Mouse (Mus musculus) MEL (cell line): ENCODE measurements around the gene Mansc1. TPM values are rescaled to one million over a fixed set of nuclear protein-coding genes. Genes with fewer than 3 reads are reported as not detected.

Source experiments
- DNase-seq: peaks from one replicate; pipeline ENCODE4 v3.0.0; 2011; ENCODE audit warnings: low read depth, low spot score
- H3K27ac ChIP-seq: 2 replicates; pipeline ENCODE4 v1.5.1; 2012; ENCODE audit warnings: low read depth, mild to moderate bottlenecking, control low read depth, low read length, moderate library complexity; ENCODE audit not compliant: control insufficient read depth
- H3K27me3 ChIP-seq, 2 experiments: fragments of 150-350 bp in 1 of 2; sonication (generic) in 1 of 2; 2 replicates each; pipeline ENCODE4 v1.6.1; 2012; ENCODE audit warnings: low read length in 2 of 2, mild to moderate bottlenecking in 2 of 2, improper control_type of control experiment in 1 of 2, moderate library complexity in 1 of 2; ENCODE audit not compliant: insufficient read depth in 2 of 2, control insufficient read depth in 1 of 2
- H3K36me3 ChIP-seq, 2 experiments: 2 replicates each; pipeline ENCODE4 v1.6.1; 2012 to 2014; ENCODE audit warnings: low read length in 2 of 2, improper control_type of control experiment in 1 of 2, inconsistent platforms in 1 of 2, mild to moderate bottlenecking in 1 of 2; ENCODE audit not compliant: insufficient read depth in 2 of 2, control insufficient read depth in 1 of 2
- H3K4me1 ChIP-seq, 2 experiments: fragments of 150-350 bp in 1 of 2; sonication (generic) in 1 of 2; 2 replicates each; pipeline ENCODE4 v1.6.1; 2012; ENCODE audit warnings: low read length in 2 of 2, improper control_type of control experiment in 1 of 2, mild to moderate bottlenecking in 1 of 2; ENCODE audit not compliant: insufficient read depth in 2 of 2, control insufficient read depth in 1 of 2
- H3K4me3 ChIP-seq, 2 experiments: fragments of 150-350 bp in 1 of 2; sonication (generic) in 1 of 2; 2 replicates each; pipeline ENCODE4 v1.5.1; 2012; ENCODE audit warnings: low read depth in 2 of 2, low read length in 2 of 2, mild to moderate bottlenecking in 2 of 2, moderate library complexity in 2 of 2, control low read depth in 1 of 2, improper control_type of control experiment in 1 of 2; ENCODE audit not compliant: control insufficient read depth in 1 of 2, insufficient read depth in 1 of 2
- H3K79me2 ChIP-seq: 2 replicates; pipeline ENCODE4 v1.6.1; 2012; ENCODE audit warnings: mild to moderate bottlenecking, low read length, moderate library complexity; ENCODE audit not compliant: control insufficient read depth, poor library complexity, insufficient read depth
- H3K9ac ChIP-seq: 2 replicates; pipeline ENCODE4 v1.6.1; 2012; ENCODE audit warnings: low read depth, mild to moderate bottlenecking, control low read depth, low read length, moderate library complexity; ENCODE audit not compliant: control insufficient read depth, poor library complexity, severe bottlenecking
- H3K9me3 ChIP-seq: fragments of 150-350 bp; sonication (generic); replicated peaks from 2 replicates; pipeline ENCODE4 v1.6.1; 2012; ENCODE audit warnings: mild to moderate bottlenecking, low read length, improper control_type of control experiment, moderate library complexity; ENCODE audit not compliant: insufficient read depth
- CHD2 ChIP-seq: IDR thresholded peaks from 2 replicates; pipeline ENCODE4 v1.6.1; 2011; ENCODE audit warnings: low read length, improper control_type of control experiment
- CTCF ChIP-seq, 3 experiments: IDR thresholded peaks in 2 of 3; conservative IDR thresholded peaks in 1 of 3; 2 replicates each; pipeline ENCODE4 v1.5.1; 2011 to 2012; ENCODE audit warnings: low read length in 3 of 3, low read depth in 2 of 3, mild to moderate bottlenecking in 2 of 3, improper control_type of control experiment in 1 of 3, inconsistent platforms in 1 of 3, mixed read lengths in 1 of 3, moderate library complexity in 1 of 3; ENCODE audit not compliant: control insufficient read depth in 1 of 3, insufficient read depth in 1 of 3, poor library complexity in 1 of 3, severe bottlenecking in 1 of 3
- E2F4 ChIP-seq: IDR thresholded peaks from 2 replicates; pipeline ENCODE4 v1.6.1; 2011; ENCODE audit warnings: low read depth, low read length, improper control_type of control experiment, borderline replicate concordance
- HCFC1 ChIP-seq: IDR thresholded peaks from 2 replicates; pipeline ENCODE4 v1.6.1; 2012; ENCODE audit warnings: low read depth, mild to moderate bottlenecking, inconsistent platforms, low read length, improper control_type of control experiment, moderate library complexity
- JUND ChIP-seq: IDR thresholded peaks from 2 replicates; pipeline ENCODE4 v1.6.1; 2011; ENCODE audit warnings: low read depth, mild to moderate bottlenecking, improper control_type of control experiment, low read length
- KAT2A ChIP-seq: conservative IDR thresholded peaks from 2 replicates; pipeline ENCODE4 v1.6.1; 2012; ENCODE audit warnings: low read depth, low read length, improper control_type of control experiment, inconsistent platforms
- MAFK ChIP-seq: IDR thresholded peaks from 2 replicates; pipeline ENCODE4 v1.6.1; 2011; ENCODE audit warnings: low read depth, mild to moderate bottlenecking, low read length, improper control_type of control experiment, borderline replicate concordance
- MAX ChIP-seq: IDR thresholded peaks from 2 replicates; pipeline ENCODE4 v1.6.1; 2011; ENCODE audit warnings: low read length, improper control_type of control experiment
- MYC ChIP-seq: IDR thresholded peaks from 2 replicates; pipeline ENCODE4 v1.6.1; 2011; ENCODE audit warnings: low read depth, mild to moderate bottlenecking, low read length, improper control_type of control experiment, moderate library complexity
- NRF1 ChIP-seq: IDR thresholded peaks from 2 replicates; pipeline ENCODE4 v1.6.1; 2014; ENCODE audit warnings: low read depth, mild to moderate bottlenecking, inconsistent platforms, low read length, improper control_type of control experiment, moderate library complexity; ENCODE audit not compliant: poor library complexity, insufficient read depth, severe bottlenecking
- POLR2A ChIP-seq, 2 experiments: IDR thresholded peaks; 2 replicates each; pipeline ENCODE4 v1.6.1; 2011 to 2012; ENCODE audit warnings: low read length in 2 of 2, mild to moderate bottlenecking in 2 of 2, control low read depth in 1 of 2, improper control_type of control experiment in 1 of 2, low read depth in 1 of 2, moderate library complexity in 1 of 2; ENCODE audit not compliant: control insufficient read depth in 1 of 2, insufficient read depth in 1 of 2, poor library complexity in 1 of 2
- POLR2AphosphoS5 ChIP-seq: IDR thresholded peaks from 2 replicates; pipeline ENCODE4 v1.6.1; 2012; ENCODE audit warnings: low read depth, borderline replicate concordance, mild to moderate bottlenecking, inconsistent platforms, low read length, moderate library complexity, mixed read lengths
- RAD21 ChIP-seq: IDR thresholded peaks from 2 replicates; pipeline ENCODE4 v1.6.1; 2011; ENCODE audit warnings: mild to moderate bottlenecking, low read depth, low read length, improper control_type of control experiment
- RCOR1 ChIP-seq: IDR thresholded peaks from 2 replicates; pipeline ENCODE4 v1.6.1; 2012; ENCODE audit warnings: low read depth, mild to moderate bottlenecking, inconsistent platforms, low read length, improper control_type of control experiment
- SIN3A ChIP-seq: IDR thresholded peaks from 2 replicates; pipeline ENCODE4 v1.6.1; 2012; ENCODE audit warnings: low read length, improper control_type of control experiment, inconsistent platforms
- SMC3 ChIP-seq: IDR thresholded peaks from 2 replicates; pipeline ENCODE4 v1.6.1; 2011; ENCODE audit warnings: low read depth, low read length, improper control_type of control experiment
- TBP ChIP-seq: IDR thresholded peaks from 2 replicates; pipeline ENCODE4 v1.8.0; 2011; ENCODE audit warnings: low read depth, low read length, improper control_type of control experiment
- TCF12 ChIP-seq: IDR thresholded peaks from 2 replicates; pipeline ENCODE4 v1.6.1; 2014; ENCODE audit warnings: low read depth, mild to moderate bottlenecking, inconsistent platforms, low read length, improper control_type of control experiment, moderate library complexity
- UBTF ChIP-seq: IDR thresholded peaks from 2 replicates; pipeline ENCODE4 v1.6.1; 2012; ENCODE audit warnings: low read depth, mild to moderate bottlenecking, inconsistent platforms, low read length, improper control_type of control experiment, moderate library complexity, borderline replicate concordance; ENCODE audit not compliant: insufficient read depth
- USF2 ChIP-seq, 2 experiments: IDR thresholded peaks; 2 replicates each; pipeline ENCODE4 v1.6.1; 2011 to 2012; ENCODE audit warnings: improper control_type of control experiment in 2 of 2, low read length in 2 of 2, borderline replicate concordance in 1 of 2, inconsistent platforms in 1 of 2, low read depth in 1 of 2, mild to moderate bottlenecking in 1 of 2; ENCODE audit not compliant: insufficient read depth in 1 of 2
- ZC3H11A ChIP-seq: IDR thresholded peaks from 2 replicates; pipeline ENCODE4 v1.6.1; 2012; ENCODE audit warnings: low read depth, mild to moderate bottlenecking, inconsistent platforms, low read length, improper control_type of control experiment
- ZKSCAN1 ChIP-seq: IDR thresholded peaks from 2 replicates; pipeline ENCODE4 v1.6.1; 2012; ENCODE audit warnings: low read depth, mild to moderate bottlenecking, inconsistent platforms, low read length, improper control_type of control experiment, moderate library complexity
- polyA plus RNA-seq, 2 experiments: library from polyadenylated mRNA; stranded (reverse) in 1 of 2; unstranded in 1 of 2; fragments of >175 nt in 1 of 2; fragments of >200 nt in 1 of 2; gene quantifications; 2 replicates each; pipeline versions ENCODE4 v1.2.1 to v1.2.4; 2012; ENCODE audit warnings: low replicate concordance in 2 of 2, low read depth in 1 of 2; ENCODE audit not compliant: insufficient read length in 2 of 2, insufficient read depth in 1 of 2, missing spikeins in 1 of 2
- total RNA-seq: library from RNA; depleted of rRNA; stranded (reverse); fragments of 300-350 nt; gene quantifications from 2 replicates; pipeline ENCODE4 v1.2.3, GENCODE M21; 2012

Gene Mansc1
- total and polyA plus RNA-seq, 3 experiments = not detected

DNA sequence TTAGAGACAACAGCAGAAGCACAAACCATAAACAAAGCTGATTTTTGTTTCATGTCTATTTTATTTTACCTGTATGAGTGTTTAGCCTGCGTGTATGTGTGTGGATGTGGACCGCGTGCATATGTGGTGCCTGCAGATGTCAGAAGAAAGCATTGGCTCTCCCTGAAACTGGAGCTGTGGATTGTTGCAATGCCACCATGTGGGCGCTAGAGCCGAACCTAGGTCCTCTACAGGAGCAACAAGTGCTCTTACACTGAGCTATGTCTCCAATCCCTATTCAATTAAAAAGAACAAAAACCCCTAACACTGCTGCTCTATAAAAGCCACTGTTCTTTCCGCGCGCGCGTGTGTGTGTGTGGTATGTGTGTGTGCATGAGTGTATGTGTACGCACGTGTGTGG lies 6.9 kb downstream of the Mansc1 start:
- H3K4me1 ChIP-seq = peaks cover 0 to 5% of the 10 kb centered on the region in 2 experiments; a peak in 2 of 4 replicates
- TF ChIP-seq POLR2AphosphoS5 = no peak
- no peak for TF ChIP-seq MAFK
- no peak for TF ChIP-seq TCF12
- TF ChIP-seq TBP = no peak
- TF ChIP-seq POLR2A (IDR thresholded peaks at IDR 0.05; ENCODE audit: control insufficient read depth in 1 of 2, insufficient read depth in 1 of 2, low read depth in 1 of 2, low read length in 2 of 2, poor library complexity in 1 of 2) = no peak
- no peak for TF ChIP-seq RAD21
- TF ChIP-seq USF2 (IDR thresholded peaks at IDR 0.05; ENCODE audit: borderline replicate concordance in 1 of 2, insufficient read depth in 1 of 2, low read depth in 1 of 2, low read length in 2 of 2) = no peak
- no peak for TF ChIP-seq KAT2A
- no peak for TF ChIP-seq CHD2
- TF ChIP-seq E2F4 = no peak
- TF ChIP-seq JUND = no peak
- no peak overlapping the region for H3K4me3 ChIP-seq
- no peak overlapping the region for H3K27ac ChIP-seq
- no peaks in the 10 kb centered on the region for H3K9me3 ChIP-seq
- no peaks in the 10 kb centered on the region for H3K36me3 ChIP-seq
- H3K27me3 ChIP-seq = peaks cover 0 to 2% of the 10 kb centered on the region in 2 experiments; a peak in 2 of 4 replicates
- no peaks in the 10 kb centered on the region for H3K79me2 ChIP-seq
- no peak overlapping the region for H3K9ac ChIP-seq
- no peak for DNase-seq

DNA sequence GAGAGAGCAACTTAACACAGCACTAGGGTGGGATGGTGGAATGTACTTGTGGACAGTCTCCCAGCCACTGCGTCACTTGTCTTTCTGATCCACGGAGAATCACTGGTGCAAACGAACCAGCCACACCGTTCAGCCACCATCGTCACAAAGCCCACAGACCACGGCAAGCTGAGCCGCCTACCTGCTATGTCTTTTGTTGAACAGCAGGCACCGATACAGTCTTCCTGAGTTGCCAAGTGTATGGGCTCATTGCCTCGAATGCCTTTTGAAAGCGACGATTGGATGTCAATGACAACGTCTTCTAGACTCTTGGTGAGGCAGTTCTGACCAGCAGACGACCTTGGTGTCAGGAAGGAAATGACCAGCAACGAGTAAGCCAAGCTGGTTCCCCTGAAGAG lies 10.7 kb downstream of the Mansc1 start:
- no peak overlapping the region for H3K9ac ChIP-seq
- no peaks in the 10 kb centered on the region for H3K36me3 ChIP-seq
- no peak for DNase-seq
- no peak overlapping the region for H3K4me3 ChIP-seq
- no peaks in the 10 kb centered on the region; a peak in 3 of 4 replicates for H3K27me3 ChIP-seq
- H3K9me3 ChIP-seq = no peaks in the 10 kb centered on the region
- H3K4me1 ChIP-seq = peaks cover 0 to 6% of the 10 kb centered on the region in 2 experiments; a peak in 2 of 4 replicates
- TF ChIP-seq MAX (0 out of 2 replicates have a peak, but pooled peaks have one; percentile 7), E2F4 (no peak)
- TF ChIP-seq, all 39 proteins: peak for 1
- Histone ChIP-seq H3K27ac (no peak overlapping the region), H3K79me2 (no peaks in the 10 kb centered on the region)

DNA sequence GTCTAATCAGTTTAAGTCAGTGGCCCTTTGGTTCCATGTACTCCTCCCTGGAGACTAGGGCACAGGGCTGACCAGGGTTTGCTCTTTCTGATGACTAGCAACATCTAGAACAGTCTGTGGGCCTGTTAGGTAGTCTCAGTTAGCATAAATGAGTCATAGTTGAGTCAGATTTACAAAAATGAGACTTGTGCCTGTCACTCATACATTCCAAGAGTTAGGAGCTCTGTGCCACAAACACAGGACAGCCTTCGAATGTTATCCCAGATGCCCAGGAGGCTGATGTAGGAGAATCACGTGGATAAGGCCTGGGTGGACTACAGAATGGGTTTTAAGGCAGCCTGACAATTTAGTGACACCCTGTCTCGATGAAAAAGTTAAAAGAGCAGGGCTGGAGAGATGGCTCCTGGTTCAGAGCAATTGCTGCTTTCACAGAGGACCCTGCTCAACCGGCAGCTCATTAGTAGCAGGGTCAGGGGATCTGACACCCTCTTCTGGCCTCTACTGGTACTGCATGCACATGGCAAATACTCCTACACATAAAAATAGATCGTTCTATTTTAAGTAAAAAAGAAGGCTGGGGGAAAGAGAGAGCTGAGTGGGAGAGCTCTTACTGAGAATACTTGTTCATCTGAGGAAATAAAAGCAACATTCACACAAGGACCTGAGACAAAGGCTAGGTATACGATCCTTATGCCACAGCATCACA lies 11.3 kb downstream of the Mansc1 start:
- peaks cover 0 to 8% of the 10 kb centered on the region in 2 experiments; a peak in 2 of 4 replicates for H3K4me1 ChIP-seq
- peak; percentile 72 for DNase-seq
- no peaks in the 10 kb centered on the region for H3K9me3 ChIP-seq
- no peaks in the 10 kb centered on the region for H3K79me2 ChIP-seq
- H3K4me3 ChIP-seq = no peak overlapping the region
- no peak overlapping the region for H3K9ac ChIP-seq
- TF ChIP-seq MYC = 0 out of 2 replicates have a peak, but pooled peaks have one; percentile 50
- peak; percentile 64 for TF ChIP-seq ZC3H11A
- TF ChIP-seq ZKSCAN1 = no peak
- peak; percentile 65 for TF ChIP-seq RAD21
- peak; percentile 68 to 89 (median 80) for TF ChIP-seq CTCF (IDR thresholded peaks at IDR 0.05 in 2 of 3, conservative IDR thresholded peaks at IDR 0.05 in 1 of 3; ENCODE audit: control insufficient read depth in 1 of 3, insufficient read depth in 1 of 3, low read depth in 2 of 3, low read length in 3 of 3, poor library complexity in 1 of 3, severe bottlenecking in 1 of 3)
- no peak for TF ChIP-seq HCFC1
- TF ChIP-seq SMC3 = peak; percentile 84
- no peak for TF ChIP-seq RCOR1
- no peak for TF ChIP-seq NRF1
- peak; percentile 42; the same call in 1 of the 2 replicates for TF ChIP-seq MAX
- 0 out of 2 replicates have a peak, but pooled peaks have one; percentile 26 for TF ChIP-seq SIN3A
- TF ChIP-seq UBTF = no peak
- H3K27me3 ChIP-seq = no peaks in the 10 kb centered on the region; a peak in 2 of 4 replicates
- H3K36me3 ChIP-seq = no peaks in the 10 kb centered on the region
- no peak overlapping the region for H3K27ac ChIP-seq
